Mouse (Mus musculus): ENCODE results near the gene Gm773. TPM values are rescaled to one million over a fixed set of nuclear protein-coding genes. Genes with fewer than 3 reads are reported as not detected.
"Not testable (repeated sequence)": the region's sequence is repeated elsewhere in the genome, so short reads cannot be mapped to it uniquely, and the experiment has no call there.

The Gm773 gene
- polyA plus RNA-seq (2014; fragmentation: Nextera tagmentation; extraction: Ambion mirVana) = not detected in 2 replicates

DNA sequence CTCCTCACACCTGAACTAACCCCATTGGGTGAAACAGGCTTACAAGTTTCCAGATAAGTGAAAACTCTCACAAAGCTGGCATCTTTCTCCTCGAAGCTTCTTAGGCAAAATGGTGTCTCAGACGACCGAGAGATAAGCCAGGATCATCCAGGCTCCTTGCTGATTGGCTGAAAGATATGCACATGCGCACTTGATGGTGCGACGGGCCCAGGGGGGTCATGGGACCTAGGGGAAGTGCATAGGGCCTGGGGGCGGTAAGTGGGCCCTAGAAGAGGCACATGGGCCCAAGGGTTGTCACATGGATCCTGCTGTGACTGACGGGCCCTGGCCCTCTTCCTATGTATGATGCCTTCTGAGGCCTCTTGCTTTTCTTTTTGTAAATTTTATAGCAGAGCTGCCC, at the start of gene Gm773:
Gm773 (minus strand) TSS at position 111 of the 400 bp plus-strand sequence.
- Histone ChIP-seq H3K4me2 (replicated peaks; ENCODE audit: low read depth, low read length) (no peak within 1 kb of the TSS), H3K4me1 (ENCODE audit: control insufficient read depth, insufficient read depth, low read length) (no peaks in the 10 kb centered on the region), H3K4me3 (ENCODE audit: low read length) (no peak within 1 kb of the TSS), H3K9ac (ENCODE audit: low read depth, low read length) (no peak within 1 kb of the TSS), H3K36me3 (ENCODE audit: control insufficient read depth, insufficient read depth, low read length) (no peaks in the 10 kb centered on the region), H3K27ac (ENCODE audit: low read depth, low read length) (no peak within 1 kb of the TSS), H3K9me3 (ENCODE audit: control insufficient read depth, low read length) (no peaks in the 10 kb centered on the region), H3K27me3 (ENCODE audit: control insufficient read depth, insufficient read depth, low read length) (no peaks in the 10 kb centered on the region)
- WGBS = 86% methylated on average over 8 of the region's 8 CpGs
- ATAC-seq (ENCODE audit: low FRiP score, low TSS enrichment) = no peak

GRCm38 (mm10) chrX:56186449-56186848, 26.2 kb downstream of the Gm773 start:
- not testable (repeated sequence) for H3K27ac ChIP-seq (ENCODE audit: low read depth, low read length); H3K4me3 ChIP-seq (ENCODE audit: low read length)

GRCm38 (mm10) chrX:56151396-56151795, 61.3 kb downstream of the Gm773 start:
- Histone ChIP-seq H3K27me3 (ENCODE audit: control insufficient read depth, insufficient read depth, low read length) (no peaks in the 10 kb centered on the region), H3K4me1 (ENCODE audit: control insufficient read depth, insufficient read depth, low read length) (no peaks in the 10 kb centered on the region), H3K9ac (ENCODE audit: low read depth, low read length) (no peak overlapping the region), H3K4me3 (ENCODE audit: low read length) (no peak overlapping the region), H3K36me3 (ENCODE audit: control insufficient read depth, insufficient read depth, low read length) (no peaks in the 10 kb centered on the region), H3K9me3 (ENCODE audit: control insufficient read depth, low read length) (no peaks in the 10 kb centered on the region), H3K4me2 (replicated peaks; ENCODE audit: low read depth, low read length) (no peak overlapping the region), H3K27ac (ENCODE audit: low read depth, low read length) (no peak overlapping the region)
- ATAC-seq (ENCODE audit: low FRiP score, low TSS enrichment) = no peak
- 86% methylated on average over 2 of the region's 2 CpGs for WGBS

More at GRCm38 (mm10) chrX:56186449-56186848, 26.2 kb downstream of the Gm773 start:
- not testable (repeated sequence) for H3K27me3 ChIP-seq (ENCODE audit: control insufficient read depth, insufficient read depth, low read length); ATAC-seq (ENCODE audit: low FRiP score, low TSS enrichment); H3K9me3 ChIP-seq (ENCODE audit: control insufficient read depth, low read length); H3K4me2 ChIP-seq (replicated peaks; ENCODE audit: low read depth, low read length); H3K36me3 ChIP-seq (ENCODE audit: control insufficient read depth, insufficient read depth, low read length); H3K4me1 ChIP-seq (ENCODE audit: control insufficient read depth, insufficient read depth, low read length); H3K9ac ChIP-seq (ENCODE audit: low read depth, low read length)
- no CpG with 5 or more reads among the region's 1 CpGs for WGBS

Other genes with a start within 250 kb of the Gm773 start
- gene 3830403N18Rik, start 76.3 kb downstream of the Gm773 start, polyA plus RNA-seq (2014; fragmentation: Nextera tagmentation; extraction: Ambion mirVana) = 0.77 TPM in 1 of 2 replicates, not detected in the other
- gene Zfp449, start 133.5 kb upstream of the Gm773 start, polyA plus RNA-seq (2014; fragmentation: Nextera tagmentation; extraction: Ambion mirVana) = 5.7 and 10.8 TPM in 2 replicates
- 5.2 and 5.3 TPM in 2 replicates for gene Smim10l2a, start 161.7 kb upstream of the Gm773 start, polyA plus RNA-seq (2014; fragmentation: Nextera tagmentation; extraction: Ambion mirVana)
- gene Gm2174, start 235.1 kb upstream of the Gm773 start, polyA plus RNA-seq (2014; fragmentation: Nextera tagmentation; extraction: Ambion mirVana) = 1.0 and 4.2 TPM in 2 replicates
- gene Ints6l, start 242.0 kb upstream of the Gm773 start, polyA plus RNA-seq (2014; fragmentation: Nextera tagmentation; extraction: Ambion mirVana) = 25.6 and 28.8 TPM in 2 replicates

All from kidney, embryonic 14.5 days (tissue).